Mouse (Mus musculus) stomach, postnatal 0 days (tissue): ENCODE measurements at regions not wholly inside any gene's neighbourhood (a gene's known extent, or its start where the extent isn't known, plus 50 kb on each side); places are given as distances from the start of the nearest gene placed in this dataset.

Source experiments
- CTCF ChIP-seq: IDR thresholded peaks from 2 replicates; pipeline ENCODE4 v1.5.1; 2016; ENCODE audit warnings: antibody characterized with exemption, low read depth, mild to moderate bottlenecking, moderate library complexity
- EP300 ChIP-seq: optimal IDR thresholded peaks from 2 replicates; pipeline ENCODE3; 2016; ENCODE audit warnings: antibody characterized with exemption

GRCm38 (mm10) chr1:57643466-57644097 lies 130.4 kb upstream of the Spats2l start:
- TF ChIP-seq CTCF (no peak), EP300 (no peak)
